9 mouse cellular contexts compared by ENCODE assay signal in the genomic region with DNA sequence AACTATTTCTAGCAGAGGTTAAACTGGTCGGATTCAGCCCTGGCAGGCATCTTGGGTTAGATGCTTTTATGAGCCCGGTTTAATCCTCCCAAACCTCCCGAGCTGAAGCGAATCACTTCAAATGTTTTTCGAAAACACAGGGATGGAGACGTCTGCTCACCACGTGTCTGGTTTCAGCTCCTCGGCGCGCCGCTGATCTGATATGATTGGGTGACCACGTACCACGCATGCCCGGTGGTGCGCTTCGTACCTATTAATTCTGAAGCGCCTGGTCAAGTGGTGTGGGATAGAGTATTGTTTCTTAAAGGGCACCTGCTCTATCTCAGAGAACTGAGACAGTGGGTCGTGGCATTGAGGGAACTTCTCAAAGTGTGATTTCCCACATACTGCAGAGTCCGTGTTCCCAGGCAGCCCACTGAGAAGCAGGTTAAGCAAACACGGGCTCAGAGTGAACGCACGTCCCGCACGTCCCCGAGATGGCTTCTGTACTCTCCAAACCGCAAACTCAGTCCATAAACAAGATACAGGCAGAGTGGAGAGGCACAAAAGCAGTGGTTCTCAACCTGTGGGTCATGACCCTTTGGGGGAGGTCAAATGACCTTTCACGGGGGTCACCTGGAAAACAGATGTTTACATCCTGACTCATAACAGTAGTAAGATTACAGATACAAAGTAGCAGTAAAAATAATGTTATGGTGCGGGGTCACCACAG. TPM values are rescaled to one million over a fixed set of nuclear protein-coding genes. Genes with fewer than 3 reads are reported as not detected.
DNase-seq lines count a peak whose midpoint lies in the region; ATAC-seq and TF ChIP-seq lines count a peak whose summit lies in the region.
"Had no signal": no experiment of that assay in that cellular context is flagged by ENCODE, and none has a peak within 500 bp of the region (broad histone marks: within the 10 kb centered on the region; RNA-seq: fewer than 3 reads in every experiment).

No protein-coding gene starts in this region.

- H3K9me3 ChIP-seq in CH12.LX (replicated peaks; ENCODE audit: low read length): no peaks in the 10 kb centered on the region
- H3K9me3 ChIP-seq in heart, embryonic 14.5 days (ENCODE audit: control insufficient read depth, low read length): no peaks in the 10 kb centered on the region
- H3K9me3 ChIP-seq in limb, embryonic 11.5 days (ENCODE audit: control insufficient read depth, low read length): no peaks in the 10 kb centered on the region

- H3K4me1 ChIP-seq in CH12.LX (ENCODE audit: control insufficient read depth in 1 of 2, insufficient read depth in 2 of 2): peaks cover 12% of the 10 kb centered on the region in 2 experiments
- H3K4me1 ChIP-seq in heart, embryonic 14.5 days (ENCODE audit: control insufficient read depth in 2 of 2, insufficient read depth in 2 of 2, low read length in 2 of 2): peaks cover 61 to 85% of the 10 kb centered on the region in 2 experiments
- peaks cover 61% of the 10 kb centered on the region for H3K4me1 ChIP-seq in limb, embryonic 11.5 days (ENCODE audit: control insufficient read depth, insufficient read depth, low read length)

- TF ChIP-seq CTCF in CH12.LX (conservative IDR thresholded peaks at IDR 0.05 in 1 of 2, IDR thresholded peaks at IDR 0.05 in 1 of 2; ENCODE audit: low read depth in 2 of 2, low read length in 2 of 2): no peak

- H3K27me3 ChIP-seq in CH12.LX (replicated peaks): no peaks in the 10 kb centered on the region
- no peaks in the 10 kb centered on the region for H3K27me3 ChIP-seq in heart, embryonic 14.5 days (ENCODE audit: control insufficient read depth, insufficient read depth, low read length)
- no peaks in the 10 kb centered on the region for H3K27me3 ChIP-seq in limb, embryonic 11.5 days (ENCODE audit: control insufficient read depth, insufficient read depth, low read length)

- TF ChIP-seq EP300 in CH12.LX (IDR thresholded peaks at IDR 0.05; ENCODE audit: low read length): 0 out of 2 replicates have a peak, but pooled peaks have one; percentile 26

- H3K36me3 ChIP-seq in CH12.LX (replicated peaks in 1 of 2; ENCODE audit: control insufficient read depth in 1 of 2, insufficient read depth in 1 of 2, low read length in 1 of 2): peaks cover 0 to 5% of the 10 kb centered on the region in 2 experiments
- no peaks in the 10 kb centered on the region for H3K36me3 ChIP-seq in heart, embryonic 14.5 days (ENCODE audit: control insufficient read depth, insufficient read depth, low read length)
- H3K36me3 ChIP-seq in limb, embryonic 11.5 days (ENCODE audit: control insufficient read depth, insufficient read depth, low read length): no peaks in the 10 kb centered on the region

- no peak for TF ChIP-seq RAD21 in CH12.LX (IDR thresholded peaks at IDR 0.05; ENCODE audit: low read depth, low read length)

- dilution Hi-C loops in CH12.LX (cut with MboI; ENCODE audit: extremely low pct_ligation_motif_present, extremely low pct_unique_long_range_greater_than_20kb, low sequenced_read_pairs): no loop called here

- H3K79me2 ChIP-seq in CH12.LX (replicated peaks; ENCODE audit: control insufficient read depth, extremely low read depth, insufficient read depth, poor library complexity, severe bottlenecking): no peaks in the 10 kb centered on the region

- DNase-seq in heart, adult 11 months: peak; percentile 95
- no peak for DNase-seq in heart, postnatal 4 days
- DNase-seq in CH12.LX (ENCODE audit: extremely low read depth): no peak
- DNase-seq in limb, embryonic 11.5 days (ENCODE audit: low spot score): peak; percentile 64
- DNase-seq in cerebellum, adult 11 months: no peak
- no peak for DNase-seq in cerebellum, adult 8-10 months
- no peak for DNase-seq in left cerebral cortex, adult 9 months (ENCODE audit: low spot score in 2 of 2)
- DNase-seq: cerebellum, postnatal 25 days had no signal

- in situ Hi-C loops in CH12.LX (cut with MboI; ENCODE audit: low pct_ligation_motif_present, low pct_unique_long_range_greater_than_20kb, low sequenced_read_pairs): no loop called here

- 40% methylated on average over 28 of the region's 28 CpGs for WGBS in heart, embryonic 14.5 days
- WGBS in limb, embryonic 11.5 days: 19% methylated on average over 28 of the region's 28 CpGs

- no peak overlapping the region for H3K4me3 ChIP-seq in CH12.LX (replicated peaks in 1 of 3; ENCODE audit: low read depth in 2 of 3, low read length in 2 of 3, poor library complexity in 1 of 3)
- no peak overlapping the region for H3K4me3 ChIP-seq in heart, embryonic 14.5 days (ENCODE audit: control insufficient read depth in 1 of 2, insufficient read depth in 1 of 2, low read depth in 1 of 2, low read length in 2 of 2)
- no peak overlapping the region for H3K4me3 ChIP-seq in limb, embryonic 11.5 days (ENCODE audit: low read depth, low read length)

- peak overlapping the region; percentile 6; the same call in 1 of the 2 replicates for H3K4me2 ChIP-seq in CH12.LX (ENCODE audit: insufficient read depth, low read depth, poor library complexity, severe bottlenecking)
- peak overlapping the region; percentile 49 for H3K4me2 ChIP-seq in heart, embryonic 14.5 days (ENCODE audit: low read length)
- H3K4me2 ChIP-seq in limb, embryonic 11.5 days (ENCODE audit: low read depth, severe bottlenecking): peak overlapping the region; percentile 37

- no peak for ATAC-seq in heart, embryonic 14.5 days (ENCODE audit: insufficient number of reproducible peaks, insufficient read depth, low FRiP score, low read depth)
- ATAC-seq in limb, embryonic 11.5 days (ENCODE audit: insufficient number of reproducible peaks, low FRiP score, low TSS enrichment, low read depth): no peak

- TF ChIP-seq POLR2A in CH12.LX (IDR thresholded peaks at IDR 0.05; ENCODE audit: low read depth, low read length): no peak

- H3K9ac ChIP-seq in CH12.LX (ENCODE audit: insufficient read depth, low read depth): no peak overlapping the region
- H3K9ac ChIP-seq in heart, embryonic 14.5 days (ENCODE audit: low read length): peak overlapping the region; percentile 25
- H3K9ac ChIP-seq in limb, embryonic 11.5 days (ENCODE audit: low read length): no peak overlapping the region

- no peak overlapping the region for H3K27ac ChIP-seq in CH12.LX (ENCODE audit: insufficient read depth, low read depth)
- peak overlapping the region; percentile 82 to 87 for H3K27ac ChIP-seq in heart, embryonic 14.5 days (replicated peaks in 1 of 2; ENCODE audit: control insufficient read depth in 1 of 2, insufficient read depth in 1 of 2, low read depth in 2 of 2, low read length in 2 of 2)
- peak overlapping the region; percentile 89 for H3K27ac ChIP-seq in limb, embryonic 11.5 days (replicated peaks; ENCODE audit: low read depth, low read length)

TF ChIP-seq in CH12.LX, 34 proteins besides CTCF, POLR2A, EP300 and RAD21:
- TF ChIP-seq ELF1 (IDR thresholded peaks at IDR 0.05; ENCODE audit: low read depth, low read length) (no peak), USF1 (IDR thresholded peaks at IDR 0.05; ENCODE audit: low read depth, low read length) (no peak), CHD1 (IDR thresholded peaks at IDR 0.05; ENCODE audit: low read depth, low read length) (no peak), IRF4 (IDR thresholded peaks at IDR 0.05; ENCODE audit: low read depth, low read length) (0 out of 2 replicates have a peak, but pooled peaks have one; percentile 48), E2F4 (IDR thresholded peaks at IDR 0.05; ENCODE audit: insufficient replicate concordance, low read depth, low read length) (no peak), JUND (conservative IDR thresholded peaks at IDR 0.05; ENCODE audit: low read depth, low read length) (peak; percentile 68), NRF1 (IDR thresholded peaks at IDR 0.05; ENCODE audit: low read depth, low read length) (peak; percentile 77), ZMIZ1 (IDR thresholded peaks at IDR 0.05; ENCODE audit: low read depth, low read length) (no peak), USF2 (conservative IDR thresholded peaks at IDR 0.05; ENCODE audit: low read depth, low read length) (no peak), NELFE (IDR thresholded peaks at IDR 0.05; ENCODE audit: low read depth, low read length) (no peak), UBTF (IDR thresholded peaks at IDR 0.05; ENCODE audit: low read depth, low read length) (no peak), MYC (IDR thresholded peaks at IDR 0.05; ENCODE audit: low read depth, low read length) (0 out of 2 replicates have a peak, but pooled peaks have one; percentile 22), TBP (conservative IDR thresholded peaks at IDR 0.05; ENCODE audit: low read depth, low read length) (no peak), RCOR1 (conservative IDR thresholded peaks at IDR 0.05; ENCODE audit: low read depth, low read length) (no peak), SMC3 (IDR thresholded peaks at IDR 0.05; ENCODE audit: low read depth, low read length) (no peak), MAFK (IDR thresholded peaks at IDR 0.05; ENCODE audit: insufficient replicate concordance, low read length) (no peak), JUN (IDR thresholded peaks at IDR 0.05; ENCODE audit: insufficient read depth, low read depth, low read length) (no peak), MAX (IDR thresholded peaks at IDR 0.05; ENCODE audit: low read length) (peak; percentile 93), ZNF384 (IDR thresholded peaks at IDR 0.05; ENCODE audit: low read depth, low read length) (no peak), BHLHE40 (IDR thresholded peaks at IDR 0.05; ENCODE audit: low read depth, low read length) (0 out of 2 replicates have a peak, but pooled peaks have one; percentile 12), MAZ (IDR thresholded peaks at IDR 0.05; ENCODE audit: low read depth, low read length) (no peak), MXI1 (IDR thresholded peaks at IDR 0.05; ENCODE audit: low read depth, low read length) (peak; percentile 57; the same call in 1 of the 2 replicates)

RNA-seq across cellular contexts. Expression of a gene that starts 40.4 kb away (rescaled TPM):
- total RNA-seq in heart, postnatal 4 days (2021): 10 to 100 TPM; 82.2 to 85.0 TPM
- total RNA-seq in CH12.LX (2012; rRNA removed): 5.7 and 7.3 TPM in 2 replicates
- 4.0 and 4.1 TPM in 2 replicates for total RNA-seq in CH12.LX (2014; rRNA removed)
- polyA plus RNA-seq in CH12.LX (2012; ENCODE audit: insufficient read length, low read depth): 9.0 and 9.9 TPM in 2 replicates
- 25.1 and 25.3 TPM in 2 replicates for polyA plus RNA-seq in heart, embryonic 14.5 days (2014; fragmentation: Nextera tagmentation; extraction: Ambion mirVana)
- 16.5 and 17.2 TPM in 2 replicates for polyA plus RNA-seq in limb, embryonic 11.5 days (2014; fragmentation: Nextera tagmentation; extraction: Ambion mirVana)

Comparison
In these comparisons a context has a peak if more than half of its experiments do, and no peak if none do; other contexts are left out.
1. DNase-seq: peak in heart, adult 11 months (single experiment) and limb, embryonic 11.5 days (single experiment); none in heart, postnatal 4 days (single experiment), CH12.LX (single experiment), cerebellum, adult 11 months (single experiment), cerebellum, adult 8-10 months (single experiment) and left cerebral cortex, adult 9 months (0 of 2).
2. Peak in every context shown above with its lines, with median percentiles within 50 percentile points of each other: H3K4me2 ChIP-seq.